Mouse (Mus musculus): ENCODE measurements around the gene Pon1. TPM values are rescaled to one million over a fixed set of nuclear protein-coding genes. Genes with fewer than 3 reads are reported as not detected.

The Pon1 gene
- total RNA-seq, 2 experiments from 2014 or later: 4.5 to 8.8 TPM

GRCm38 (mm10) chr6:5138875-5139631 is 54.7 kb downstream of the Pon1 start:
- DNase-seq (ENCODE audit: low spot score in 2 of 2): no peak

- DNase-seq (ENCODE audit: low spot score in 2 of 2): no peak
These were observed 57.7 kb downstream of the Pon1 start for GRCm38 (mm10) chr6:5136046-5136445.

GRCm38 (mm10) chr6:5134986-5135385 is 58.8 kb downstream of the Pon1 start:
- DNase-seq (ENCODE audit: low spot score in 2 of 2): no peak

- no peak for DNase-seq (ENCODE audit: low spot score in 2 of 2)
These were observed 64.2 kb downstream of the Pon1 start for GRCm38 (mm10) chr6:5129364-5130093.

GRCm38 (mm10) chr6:5120229-5120628 is 73.5 kb downstream of the Pon1 start:
- DNase-seq (ENCODE audit: low spot score in 2 of 2): no peak

- DNase-seq (ENCODE audit: low spot score in 2 of 2): no peak
These were observed 74.4 kb downstream of the Pon1 start for GRCm38 (mm10) chr6:5119181-5119910.

Other genes starting within 250 kb of the Pon1 start
- 100 to 1,000 TPM in 1 of 2 experiments, 10 to 100 TPM in 1; 82.2 to 149 TPM for gene Pon3, start 62.3 kb upstream of the Pon1 start, total RNA-seq (2021)
- 10 to 100 TPM; 29.0 to 43.8 TPM for gene Pon2, start 104.5 kb upstream of the Pon1 start, total RNA-seq (2021)
- gene Asb4, start 189.4 kb upstream of the Pon1 start, total RNA-seq (2021): 1 to 10 TPM in 1 of 2 experiments, under 1 TPM in 1; 0.80 to 1.1 TPM